Mouse (Mus musculus) embryonic facial prominence, embryonic 12.5 days (tissue): ENCODE results near the gene Lat2. TPM values are rescaled to one million over a fixed set of nuclear protein-coding genes. Genes with fewer than 3 reads are reported as not detected.

ENCODE experiments used
- ATAC-seq: fragments of 200-750 bp; cut with Nextera tagmentation; 2 replicates; pipeline ENCODE4 v1.8.0; 2017; ENCODE audit not compliant: insufficient number of reproducible peaks, insufficient read depth, low FRiP score, low TSS enrichment
- H3K27ac ChIP-seq: fragments of 300-500 bp; sonication (generic); 2 replicates; pipeline ENCODE4 v1.5.1; 2016; ENCODE audit warnings: mild to moderate bottlenecking
- H3K27me3 ChIP-seq: fragments of 300-500 bp; sonication (generic); 2 replicates; pipeline ENCODE4 v1.6.1; 2016; ENCODE audit warnings: mild to moderate bottlenecking, moderate library complexity
- H3K36me3 ChIP-seq: fragments of 300-500 bp; sonication (generic); 2 replicates; pipeline ENCODE4 v1.6.1; 2016; ENCODE audit warnings: mild to moderate bottlenecking
- H3K4me1 ChIP-seq: fragments of 300-500 bp; sonication (generic); 2 replicates; pipeline ENCODE4 v1.6.1; 2016
- H3K4me2 ChIP-seq: fragments of 300-500 bp; sonication (generic); replicated peaks from 2 replicates; pipeline ENCODE4 v1.6.1; 2016; ENCODE audit warnings: mild to moderate bottlenecking, moderate library complexity
- H3K4me3 ChIP-seq: fragments of 300-500 bp; sonication (generic); 2 replicates; pipeline ENCODE4 v1.5.1; 2016; ENCODE audit warnings: mild to moderate bottlenecking
- H3K9ac ChIP-seq: fragments of 300-500 bp; sonication (generic); 2 replicates; pipeline ENCODE4 v1.6.1; 2016; ENCODE audit warnings: mild to moderate bottlenecking, moderate library complexity
- H3K9me3 ChIP-seq: fragments of 300-500 bp; sonication (generic); 2 replicates; pipeline ENCODE4 v1.6.1; 2016; ENCODE audit warnings: mild to moderate bottlenecking, moderate library complexity
- WGBS: fragments of 180-500 bp; shearing (Covaris S2); methylation state at CpG from one replicate; pipeline ENCODE4 v1.1.7; 2016; 5-methylcytosine and 5-hydroxymethylcytosine counted together
- polyA plus RNA-seq: library from polyadenylated mRNA; unstranded; fragments of >200 nt; fragmentation: Nextera tagmentation; extraction: Ambion mirVana; gene quantifications from 2 replicates; pipeline ENCODE4 v1.2.1, GENCODE M21; 2016

Lat2 gene
- polyA plus RNA-seq, 1 experiment from 2014 or later = 1.9 TPM

GRCm38 (mm10) chr5:134611810-134612521, 2.9 kb downstream of the Lat2 start:
- Histone ChIP-seq H3K9me3 (no peaks in the 10 kb centered on the region), H3K9ac (no peak overlapping the region), H3K27ac (no peak overlapping the region), H3K36me3 (peaks cover 3% of the 10 kb centered on the region; the same call in 1 of the 2 replicates), H3K4me1 (no peaks in the 10 kb centered on the region), H3K27me3 (no peaks in the 10 kb centered on the region), H3K4me3 (no peak overlapping the region), H3K4me2 (no peak overlapping the region)
- 67% methylated on average over 8 of the region's 8 CpGs for WGBS
- no peak for ATAC-seq

- ATAC-seq = no peak
- Histone ChIP-seq H3K27me3 (no peaks in the 10 kb centered on the region), H3K36me3 (no peaks in the 10 kb centered on the region), H3K9ac (no peak overlapping the region), H3K9me3 (no peaks in the 10 kb centered on the region), H3K27ac (no peak overlapping the region), H3K4me2 (no peak overlapping the region), H3K4me1 (no peaks in the 10 kb centered on the region), H3K4me3 (no peak overlapping the region)
- WGBS = 89% methylated on average over 12 of the region's 12 CpGs
These were observed 4.7 kb downstream of the Lat2 start for GRCm38 (mm10) chr5:134609916-134610643.

- Histone ChIP-seq H3K27me3 (no peaks in the 10 kb centered on the region), H3K4me1 (no peaks in the 10 kb centered on the region), H3K4me3 (no peak overlapping the region), H3K4me2 (no peak overlapping the region), H3K9me3 (no peaks in the 10 kb centered on the region), H3K36me3 (no peaks in the 10 kb centered on the region), H3K9ac (no peak overlapping the region), H3K27ac (no peak overlapping the region)
- no peak for ATAC-seq
- 69% methylated on average over 5 of the region's 5 CpGs for WGBS
These were observed 7.7 kb downstream of the Lat2 start for GRCm38 (mm10) chr5:134607121-134607520.

- no peak for ATAC-seq
- no peak overlapping the region for H3K27ac ChIP-seq
- no peaks in the 10 kb centered on the region for H3K4me1 ChIP-seq
- H3K4me3 ChIP-seq = no peak overlapping the region
- H3K4me2 ChIP-seq = no peak overlapping the region
- H3K9me3 ChIP-seq = no peaks in the 10 kb centered on the region
- no peaks in the 10 kb centered on the region for H3K27me3 ChIP-seq
- no peak overlapping the region for H3K9ac ChIP-seq
- H3K36me3 ChIP-seq = no peaks in the 10 kb centered on the region
These were observed 8.5 kb downstream of the Lat2 start for GRCm38 (mm10) chr5:134606314-134606713.

- H3K4me3 ChIP-seq = no peak overlapping the region
- H3K36me3 ChIP-seq = peaks cover under 1% of the 10 kb centered on the region; the same call in 1 of the 2 replicates
- WGBS = 83% methylated on average over 11 of the region's 11 CpGs
- no peaks in the 10 kb centered on the region for H3K4me1 ChIP-seq
- H3K9ac ChIP-seq = no peak overlapping the region
- H3K9me3 ChIP-seq = no peaks in the 10 kb centered on the region
- ATAC-seq = no peak
- no peak overlapping the region for H3K27ac ChIP-seq
- H3K27me3 ChIP-seq = no peaks in the 10 kb centered on the region
- no peak overlapping the region for H3K4me2 ChIP-seq
These were observed 10.4 kb downstream of the Lat2 start for GRCm38 (mm10) chr5:134604376-134604775.

GRCm38 (mm10) chr5:134597711-134598110, 17.1 kb downstream of the Lat2 start:
- no peak for ATAC-seq
- Histone ChIP-seq H3K27me3 (no peaks in the 10 kb centered on the region), H3K4me2 (no peak overlapping the region), H3K27ac (no peak overlapping the region), H3K9ac (no peak overlapping the region), H3K4me3 (no peak overlapping the region), H3K36me3 (peaks cover 65% of the 10 kb centered on the region), H3K4me1 (no peaks in the 10 kb centered on the region), H3K9me3 (no peaks in the 10 kb centered on the region)
- 90% methylated on average over 10 of the region's 10 CpGs for whole genome bisulfite sequencing

GRCm38 (mm10) chr5:134593093-134593492, 21.7 kb downstream of the Lat2 start:
- Histone ChIP-seq H3K27ac (no peak overlapping the region), H3K4me2 (no peak overlapping the region), H3K36me3 (peaks cover 89% of the 10 kb centered on the region), H3K27me3 (no peaks in the 10 kb centered on the region), H3K4me3 (no peak overlapping the region), H3K9me3 (no peaks in the 10 kb centered on the region), H3K4me1 (no peaks in the 10 kb centered on the region), H3K9ac (no peak overlapping the region)
- WGBS = 88% methylated on average over 9 of the region's 9 CpGs
- no peak for ATAC-seq

GRCm38 (mm10) chr5:134592026-134592581, 22.7 kb downstream of the Lat2 start:
- Histone ChIP-seq H3K36me3 (peaks cover 83% of the 10 kb centered on the region), H3K4me3 (no peak overlapping the region)
- 94% methylated on average over 11 of the region's 11 CpGs for WGBS

GRCm38 (mm10) chr5:134589900-134590299, 24.9 kb downstream of the Lat2 start:
- H3K27me3 ChIP-seq = no peaks in the 10 kb centered on the region
- whole genome bisulfite sequencing = 86% methylated on average over 3 of the region's 3 CpGs
- no peaks in the 10 kb centered on the region for H3K9me3 ChIP-seq
- no peak overlapping the region for H3K4me2 ChIP-seq
- H3K4me3 ChIP-seq = no peak overlapping the region
- H3K36me3 ChIP-seq = peaks cover 67% of the 10 kb centered on the region
- no peak overlapping the region for H3K9ac ChIP-seq
- H3K27ac ChIP-seq = no peak overlapping the region
- H3K4me1 ChIP-seq = no peaks in the 10 kb centered on the region
- no peak for ATAC-seq

More at GRCm38 (mm10) chr5:134592026-134592581, 22.7 kb downstream of the Lat2 start:
- no peak overlapping the region for H3K27ac ChIP-seq
- no peaks in the 10 kb centered on the region for H3K4me1 ChIP-seq
- H3K9ac ChIP-seq = no peak overlapping the region
- ATAC-seq = no peak
- H3K9me3 ChIP-seq = no peaks in the 10 kb centered on the region
- no peaks in the 10 kb centered on the region for H3K27me3 ChIP-seq
- no peak overlapping the region for H3K4me2 ChIP-seq

- Histone ChIP-seq H3K27ac (no peak overlapping the region), H3K9ac (no peak overlapping the region), H3K9me3 (no peaks in the 10 kb centered on the region), H3K4me3 (no peak overlapping the region), H3K4me2 (no peak overlapping the region), H3K36me3 (peaks cover 20% of the 10 kb centered on the region), H3K4me1 (peaks cover 13% of the 10 kb centered on the region), H3K27me3 (no peaks in the 10 kb centered on the region)
- ATAC-seq = no peak
- WGBS = 93% methylated on average over 5 of the region's 5 CpGs
These were observed 30.0 kb downstream of the Lat2 start for GRCm38 (mm10) chr5:134584798-134585197.

GRCm38 (mm10) chr5:134583884-134584213, 31.0 kb downstream of the Lat2 start:
- Histone ChIP-seq H3K4me2 (peak overlapping the region; percentile 90), H3K9me3 (no peaks in the 10 kb centered on the region), H3K9ac (peak overlapping the region; percentile 84; the same call in 1 of the 2 replicates), H3K27me3 (no peaks in the 10 kb centered on the region), H3K4me3 (peak overlapping the region; percentile 92), H3K4me1 (peaks cover 13% of the 10 kb centered on the region), H3K27ac (no peak overlapping the region), H3K36me3 (peaks cover 16% of the 10 kb centered on the region)
- no peak for ATAC-seq
- 85% methylated on average over 3 of the region's 3 CpGs for WGBS
